Mouse (Mus musculus) liver, adult (tissue): ENCODE data around the gene Rmnd5a.

Experiments
- GATA4 ChIP-seq: IDR thresholded peaks from 2 replicates; pipeline ENCODE4 v1.6.1; 2014; ENCODE audit warnings: mild to moderate bottlenecking, low read length; ENCODE audit not compliant: insufficient replicate concordance

The Rmnd5a gene

DNA sequence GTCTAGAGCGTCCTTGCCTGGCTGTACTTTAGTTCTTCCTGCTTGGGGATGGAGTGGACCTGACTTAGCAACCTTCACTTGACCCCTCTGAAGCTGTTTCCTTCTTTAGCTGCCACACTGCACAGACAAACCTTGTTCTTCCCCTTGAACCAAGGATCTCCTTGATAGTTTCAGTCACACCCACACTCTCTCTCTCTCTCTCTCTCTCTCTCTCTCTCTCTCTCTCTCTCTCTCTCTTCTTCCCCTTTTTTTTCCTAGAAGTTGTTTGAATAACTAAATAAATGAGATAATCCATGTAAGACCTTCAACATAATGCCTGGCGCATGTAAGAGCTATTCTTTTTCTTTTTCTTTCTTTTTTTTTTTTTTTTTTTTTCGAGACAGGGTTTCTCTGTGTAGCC, 1.7 kb upstream of the Rmnd5a start:
- no peak for TF ChIP-seq GATA4

DNA sequence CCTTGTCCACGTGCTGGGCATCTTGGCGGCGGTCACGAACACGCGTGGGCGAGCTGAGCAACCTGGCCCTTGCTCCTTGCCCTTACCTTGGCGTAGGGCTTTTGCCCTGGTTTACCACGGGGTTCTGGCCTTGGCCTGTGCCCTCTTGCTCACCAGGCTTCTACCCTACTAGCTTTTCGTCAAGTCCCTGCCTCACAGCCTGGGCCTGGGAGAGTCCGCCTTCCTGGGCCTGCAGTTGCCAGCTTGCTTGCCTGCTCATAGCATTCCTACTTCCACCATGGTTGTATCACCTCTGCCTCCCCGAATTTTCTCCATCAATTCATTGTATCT, 779 bp upstream of the Rmnd5a start:
- TF ChIP-seq GATA4: no peak; the same call in 1 of the 2 replicates

DNA sequence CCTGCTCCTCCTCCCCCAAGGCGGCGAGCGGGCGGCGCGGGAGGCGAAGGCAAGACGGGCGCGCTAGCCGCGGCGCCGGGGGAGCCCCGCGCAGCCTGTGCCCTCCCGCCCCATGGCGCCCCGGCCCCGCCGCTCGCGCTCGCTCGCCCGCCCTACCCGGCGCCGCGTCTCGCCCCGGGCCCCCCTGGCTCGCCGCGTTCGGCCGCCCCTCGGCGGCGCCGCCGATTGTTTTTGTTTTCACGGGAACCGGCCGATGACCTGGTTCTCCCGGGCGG, 283 bp downstream of the Rmnd5a start:
- TF ChIP-seq GATA4: no peak

- no peak for TF ChIP-seq GATA4
These were observed 776 bp downstream of the Rmnd5a start for GRCm38 (mm10) chr6:71439506-71440216.

GRCm38 (mm10) chr6:71438070-71438469, 2.4 kb downstream of the Rmnd5a start:
- TF ChIP-seq GATA4: no peak

DNA sequence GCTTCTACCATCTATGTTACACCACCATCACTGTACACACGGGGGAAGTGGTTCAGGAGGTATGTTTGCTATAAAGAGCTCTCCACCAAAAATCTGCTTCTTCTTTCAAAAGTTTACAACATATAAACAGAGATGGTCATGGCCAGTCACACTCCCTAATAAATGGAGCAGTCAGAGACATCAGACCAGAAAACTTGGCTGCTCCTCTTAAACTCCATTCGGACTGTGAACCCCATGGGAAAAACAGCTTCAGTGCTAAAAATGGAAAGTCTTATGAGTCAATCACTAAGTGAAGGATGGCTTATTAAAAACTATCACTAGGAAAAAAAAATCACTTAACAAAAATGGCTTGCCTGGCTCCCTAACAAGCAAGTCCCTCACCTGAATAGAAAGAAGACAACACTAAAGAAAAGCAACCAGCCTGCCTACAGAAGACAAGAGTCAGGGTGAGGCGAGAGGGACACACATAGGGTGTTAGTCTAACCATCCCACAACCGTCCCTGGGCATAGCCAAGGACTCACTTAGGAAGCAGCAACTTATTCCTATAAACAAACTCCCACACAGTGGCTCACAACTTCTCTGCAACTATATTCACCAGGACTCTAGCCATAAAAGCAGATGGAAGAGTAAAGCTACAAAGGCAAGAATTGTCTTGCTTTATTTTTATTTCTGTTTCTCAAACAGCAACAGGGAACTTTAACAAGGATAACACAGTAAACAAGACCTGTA, 12.3 kb downstream of the Rmnd5a start:
- TF ChIP-seq GATA4: no peak

GRCm38 (mm10) chr6:71425681-71426080, 14.8 kb downstream of the Rmnd5a start:
- no peak for TF ChIP-seq GATA4

- TF ChIP-seq GATA4: no peak
These were observed 17.3 kb downstream of the Rmnd5a start for GRCm38 (mm10) chr6:71423116-71423515.

- TF ChIP-seq GATA4: no peak
These were observed 18.3 kb downstream of the Rmnd5a start for GRCm38 (mm10) chr6:71422162-71422561.

DNA sequence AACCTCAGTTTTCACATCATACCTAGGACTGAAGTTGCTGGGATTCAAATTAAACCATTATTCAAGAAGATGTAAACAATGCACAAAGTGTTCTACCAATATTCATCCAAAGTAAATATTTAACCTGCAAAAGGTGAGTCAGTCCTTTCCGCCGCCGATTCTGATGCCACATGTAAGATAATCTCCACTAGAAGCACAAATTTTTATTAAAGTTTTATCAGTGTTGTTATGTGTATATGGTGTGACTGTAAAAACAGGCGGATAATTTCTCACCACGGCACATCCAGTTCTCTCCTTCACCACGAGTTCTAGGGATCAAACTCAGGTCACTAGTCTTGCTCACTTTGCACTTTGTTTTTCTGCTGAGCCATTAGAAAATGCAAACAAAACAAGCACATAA, 19.6 kb downstream of the Rmnd5a start:
- TF ChIP-seq GATA4: no peak

DNA sequence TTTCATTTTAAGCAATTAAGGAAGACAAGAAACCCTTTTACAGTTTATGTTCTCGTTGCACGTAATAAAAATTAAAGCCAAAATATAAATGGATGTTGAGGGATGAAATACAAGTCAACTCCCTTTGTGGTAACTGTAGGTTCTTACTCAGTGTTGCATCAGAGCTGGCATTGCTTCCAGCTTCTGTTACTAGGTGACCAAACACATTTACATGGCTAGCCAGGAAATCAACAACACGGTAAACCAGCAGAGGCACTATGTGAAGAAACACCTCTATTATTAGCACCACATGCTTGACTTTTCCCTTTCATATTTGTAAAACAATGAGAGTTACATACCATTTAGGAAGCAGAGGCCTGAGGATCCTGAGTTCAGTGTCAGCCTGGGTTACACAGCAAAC, 21.6 kb downstream of the Rmnd5a start:
- TF ChIP-seq GATA4: no peak

DNA sequence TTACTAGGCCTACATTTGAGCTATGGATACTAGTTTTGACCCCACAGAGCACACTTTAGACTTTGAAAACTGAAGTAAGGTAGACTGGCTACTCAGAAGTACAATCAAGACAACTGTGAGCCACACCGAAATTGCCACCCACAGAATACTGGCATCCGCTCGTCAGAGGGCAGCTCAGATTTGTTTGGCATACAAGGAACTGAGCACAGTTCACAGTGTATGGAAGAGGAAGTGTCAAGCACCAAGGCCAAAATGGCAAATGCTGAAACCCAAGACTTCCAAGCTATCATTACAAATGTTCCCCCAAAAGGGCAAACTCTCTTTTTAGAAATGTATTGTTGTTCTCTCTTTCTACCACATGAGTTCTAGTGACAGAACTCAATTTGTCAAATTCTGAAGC, 25.0 kb downstream of the Rmnd5a start:
- no peak for TF ChIP-seq GATA4

DNA sequence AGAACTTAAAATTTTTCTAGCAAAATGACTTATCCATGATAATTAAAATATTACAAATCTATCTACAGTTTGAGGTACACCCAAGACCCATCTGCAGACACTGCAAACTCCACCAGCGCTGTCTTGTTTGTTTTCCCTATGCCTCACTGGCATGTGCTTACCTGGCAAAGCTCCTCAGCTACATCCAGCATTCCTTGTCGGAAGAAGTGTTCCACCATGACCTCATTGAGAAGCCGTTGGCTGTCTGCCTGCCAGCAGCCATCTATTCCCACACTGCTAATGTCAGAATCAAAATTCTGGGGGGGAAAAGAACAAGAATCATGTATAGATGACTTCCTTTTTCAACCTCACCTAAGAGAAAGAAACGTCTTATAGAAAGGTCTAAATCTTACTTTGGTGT, 25.8 kb downstream of the Rmnd5a start:
- TF ChIP-seq GATA4: no peak

DNA sequence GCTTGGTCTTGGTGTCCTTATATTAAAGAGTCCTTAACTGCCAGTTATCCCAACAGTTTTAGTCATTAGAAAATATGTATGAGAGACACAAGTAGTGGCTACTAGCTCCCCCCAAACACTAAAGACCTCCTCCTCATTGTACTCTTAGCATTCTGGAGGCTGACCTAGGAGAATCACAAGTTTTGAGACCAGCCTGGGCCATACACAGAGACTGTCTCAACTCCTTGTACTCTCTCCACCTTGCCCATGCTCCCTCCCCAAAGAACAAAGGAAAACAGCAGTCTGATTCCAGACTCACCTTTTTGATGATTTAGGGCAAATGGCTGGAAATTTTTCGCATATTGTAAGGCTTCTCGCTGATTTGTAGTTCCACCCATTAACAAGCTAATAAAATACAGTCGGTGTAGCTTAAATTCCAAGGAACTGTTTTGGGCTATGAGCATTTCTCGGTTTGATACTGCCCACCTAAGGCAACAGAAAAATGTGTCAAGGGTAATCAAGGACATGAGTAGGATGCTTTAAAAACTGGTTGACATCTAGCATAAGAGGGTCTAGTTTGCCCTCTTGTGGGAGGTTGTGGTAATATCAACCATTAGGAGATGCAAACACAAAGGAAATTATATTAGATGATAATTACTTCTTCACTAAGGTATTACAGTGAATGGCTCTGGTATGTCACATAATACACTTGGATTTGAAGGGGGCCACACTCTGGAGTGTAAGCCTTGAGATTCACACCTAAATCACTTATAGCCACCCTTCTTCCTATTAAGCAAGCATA, 41.4 kb downstream of the Rmnd5a start:
- no peak for TF ChIP-seq GATA4

GRCm38 (mm10) chr6:71396761-71397160, 43.7 kb downstream of the Rmnd5a start:
- no peak for TF ChIP-seq GATA4

GRCm38 (mm10) chr6:71396016-71396415, 44.4 kb downstream of the Rmnd5a start:
- TF ChIP-seq GATA4: no peak
